Mouse (Mus musculus) c-Kit-positive CD71-positive TER-119-positive erythroid progenitor cells, embryonic 14.5 days (primary cell): ENCODE results near the gene Entpd2.

Source experiments
- DNase-seq: peaks from one replicate; pipeline ENCODE4 v3.0.0-alpha.2; 2013; ENCODE audit warnings: low spot score

Gene Entpd2

DNA sequence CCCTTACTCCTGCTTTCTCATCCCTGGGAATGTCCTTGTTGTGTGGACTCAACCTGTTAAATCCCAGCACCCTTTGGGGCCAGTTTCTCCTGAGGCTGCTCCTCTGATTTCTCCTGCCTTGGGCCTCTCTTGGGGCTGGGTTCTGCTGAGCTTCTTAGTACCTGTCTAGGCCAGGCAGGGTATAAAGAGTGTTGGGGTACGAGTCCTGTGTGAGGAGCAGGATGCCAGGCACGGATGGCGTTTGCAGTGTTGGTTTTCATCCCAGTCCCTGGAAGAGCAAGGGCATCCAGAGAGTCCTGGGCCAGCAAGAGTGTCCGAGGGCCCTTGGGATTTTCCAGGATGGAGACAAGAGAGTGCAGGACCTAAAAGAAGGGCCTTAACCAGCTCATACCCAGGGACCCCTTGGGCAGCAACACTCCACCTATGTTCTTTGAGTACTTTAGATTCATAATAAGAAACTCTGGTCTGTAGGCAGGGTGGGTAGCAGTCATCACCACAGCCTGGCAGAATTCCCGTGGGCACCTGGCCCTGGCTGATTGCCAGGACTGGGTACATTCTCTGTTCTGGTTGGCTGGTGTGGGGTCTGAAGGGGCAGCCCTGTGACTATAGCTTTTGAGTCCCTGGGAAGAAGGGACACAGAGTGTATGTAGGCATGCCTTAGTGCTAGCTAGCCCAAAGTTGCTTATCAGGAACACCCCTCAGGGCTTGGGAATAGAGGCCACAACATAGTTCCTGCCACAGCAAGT, 33.9 kb downstream of the Entpd2 start:
- no peak for DNase-seq

DNA sequence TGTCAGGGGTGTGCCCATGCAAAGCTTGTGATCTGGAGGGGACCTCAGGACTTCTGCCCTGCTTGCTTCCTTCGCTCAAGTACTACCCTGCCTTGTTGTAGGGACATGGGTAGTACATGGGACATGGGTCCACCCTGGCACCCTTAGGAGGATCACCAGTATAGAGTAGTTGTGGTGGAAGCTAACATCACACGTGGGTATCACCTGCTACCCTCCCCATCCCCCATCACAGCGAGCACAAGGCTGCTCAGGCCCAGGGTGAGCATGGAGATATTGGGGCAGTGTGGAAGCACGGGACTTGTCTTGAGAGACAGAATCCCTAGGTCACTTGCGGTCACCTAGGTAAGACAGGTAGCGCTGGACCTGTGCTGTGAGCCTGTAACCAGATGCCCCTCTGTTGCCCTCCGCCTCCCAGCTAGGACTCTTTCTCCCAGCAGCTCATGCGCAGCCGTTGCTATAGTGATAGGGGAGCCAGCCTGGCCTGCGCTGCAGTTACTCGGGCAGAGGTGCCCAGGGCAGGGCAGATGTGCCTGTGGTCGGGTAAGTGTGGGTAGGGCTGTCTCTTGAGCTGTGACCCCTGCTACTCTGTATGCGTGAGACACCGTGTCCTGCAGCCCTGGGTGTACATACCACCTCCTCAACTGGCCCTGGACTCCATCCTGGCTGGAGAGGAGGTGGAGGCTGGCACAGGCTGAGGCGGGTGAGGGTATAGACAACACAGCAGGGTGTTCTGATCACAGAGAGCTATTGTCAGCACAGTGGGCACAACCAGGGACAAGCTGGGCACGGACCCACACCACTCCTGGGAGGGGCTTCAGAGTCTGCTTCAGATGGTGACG, 34.9 kb downstream of the Entpd2 start:
- DNase-seq = no peak

DNA sequence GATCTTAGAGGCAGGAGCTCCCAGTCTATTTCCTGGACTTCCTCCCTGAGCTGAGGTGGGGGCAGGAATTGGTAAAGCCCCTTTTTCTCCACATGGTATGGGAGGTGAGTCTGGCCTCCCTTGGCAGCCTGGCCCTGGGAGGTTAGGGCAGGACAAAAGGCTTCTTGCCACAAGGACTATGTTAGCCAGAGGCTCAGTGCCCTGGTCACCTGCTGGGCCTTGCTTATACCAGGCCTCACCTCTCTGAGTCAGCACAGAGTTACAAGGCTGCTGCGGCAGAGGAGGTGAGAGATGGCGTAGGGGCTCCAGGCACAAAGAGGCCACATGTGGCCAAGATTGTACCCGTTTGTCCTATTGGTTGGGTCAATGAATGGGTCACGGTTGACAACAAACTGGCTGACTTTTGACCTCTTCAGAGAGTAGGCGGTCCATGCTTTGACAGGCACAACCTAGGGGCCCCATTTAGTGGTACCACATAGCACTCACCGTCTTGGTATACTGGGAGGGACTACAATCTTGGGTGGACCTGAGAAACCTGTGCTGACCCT, 35.7 kb downstream of the Entpd2 start:
- no peak for DNase-seq

DNA sequence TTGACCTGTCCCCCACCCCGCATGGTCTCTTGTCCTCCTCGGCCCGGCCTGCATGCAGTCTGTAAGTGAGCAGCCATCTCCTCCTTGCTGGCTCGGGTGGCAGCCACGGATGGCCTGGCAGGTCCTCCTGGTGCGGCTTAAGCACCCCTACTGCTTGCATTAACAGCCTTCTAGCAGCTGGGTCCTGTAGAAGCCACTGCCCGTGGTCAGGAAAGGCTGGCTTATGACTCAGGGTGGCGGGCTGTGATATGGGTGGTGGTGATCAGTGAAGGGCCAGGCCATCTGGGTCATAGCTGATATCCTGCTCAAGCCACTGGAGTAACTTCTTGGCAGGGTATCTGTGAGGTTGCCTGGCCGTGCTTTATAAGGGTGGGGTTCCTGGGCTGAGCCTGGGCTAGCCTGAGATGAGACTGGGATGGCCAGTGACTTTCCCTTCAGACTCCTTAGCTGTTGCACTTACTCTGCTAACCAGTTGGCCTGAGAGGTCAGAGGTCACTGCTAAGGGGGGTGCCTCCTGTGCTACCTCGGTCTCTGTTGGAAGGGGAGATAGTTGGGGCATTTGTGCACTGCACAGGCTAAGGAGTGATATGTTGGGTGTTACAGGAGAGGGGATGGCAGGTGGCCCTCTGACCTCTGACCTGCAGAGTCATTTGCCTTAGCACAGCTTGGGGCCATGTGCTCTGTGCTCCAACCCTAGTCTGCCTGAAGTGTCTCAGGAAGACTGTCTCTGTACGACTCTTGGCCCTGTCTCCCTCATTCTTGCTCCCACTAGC, 36.8 kb downstream of the Entpd2 start:
- DNase-seq = no peak

DNA sequence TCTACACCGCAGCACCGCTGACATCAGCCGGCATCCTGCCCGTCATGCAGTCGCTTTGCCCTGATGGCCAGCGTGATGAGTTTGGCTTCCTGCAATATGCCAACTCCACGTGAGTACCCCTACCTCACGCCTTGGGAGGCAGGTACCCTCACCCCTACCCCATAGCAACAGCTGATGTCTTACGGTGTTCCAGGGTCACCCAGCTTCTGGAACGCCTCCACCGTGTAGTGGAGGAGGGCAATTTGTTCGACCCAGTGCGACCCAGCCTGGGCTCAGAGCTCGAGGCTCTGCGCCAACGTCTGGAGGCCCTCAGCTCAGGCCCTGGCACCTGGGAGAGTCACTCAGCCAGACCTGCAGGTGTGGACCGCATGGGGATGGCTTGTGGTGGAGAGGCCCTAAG, 37.4 kb downstream of the Entpd2 start:
- DNase-seq = no peak

DNA sequence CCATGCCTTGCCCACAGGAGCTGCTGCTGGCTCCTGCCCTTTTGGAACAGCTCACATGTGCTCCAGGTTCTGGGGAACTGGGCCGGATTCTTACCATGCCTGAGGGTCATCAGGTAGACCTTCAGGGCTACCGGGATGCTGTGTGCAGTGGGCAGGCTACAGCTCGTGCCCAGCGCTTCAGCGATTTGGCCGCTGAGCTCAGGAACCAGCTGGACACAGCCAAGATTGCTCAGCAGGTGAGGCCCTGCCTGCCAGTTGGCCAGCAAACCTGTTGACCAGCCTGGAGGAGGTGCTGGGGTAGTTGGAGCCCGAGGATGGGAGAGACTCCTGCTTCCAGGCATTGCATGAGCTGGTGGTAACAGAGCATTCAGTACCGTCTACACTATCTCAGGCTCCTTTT, 38.6 kb downstream of the Entpd2 start:
- DNase-seq = no peak

DNA sequence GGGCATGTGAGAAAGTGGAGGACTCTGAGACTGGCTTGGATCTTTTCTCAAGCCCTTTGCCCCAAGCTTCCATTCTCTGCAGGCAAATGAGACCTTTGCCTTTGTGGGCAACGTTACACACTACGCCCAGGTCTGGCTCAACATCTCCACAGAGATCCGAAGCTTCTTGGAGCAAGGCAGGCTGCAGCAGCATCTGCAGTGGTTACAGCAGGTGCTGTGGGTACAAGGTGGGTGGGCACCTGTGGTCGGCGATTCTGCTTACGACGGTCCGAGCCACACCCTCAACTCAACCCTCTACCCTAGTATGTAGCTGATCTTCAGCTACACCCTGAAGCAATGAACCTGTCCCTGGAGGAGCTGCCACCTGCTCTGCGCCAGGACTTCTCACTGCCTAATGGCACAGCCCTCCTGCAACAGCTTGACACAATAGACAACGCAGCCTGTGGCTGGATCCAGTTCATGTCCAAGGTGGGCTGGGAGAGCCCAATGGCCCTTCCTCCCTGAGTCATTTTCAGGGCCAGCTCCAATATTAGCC, 40.7 kb downstream of the Entpd2 start:
- DNase-seq = no peak

DNA sequence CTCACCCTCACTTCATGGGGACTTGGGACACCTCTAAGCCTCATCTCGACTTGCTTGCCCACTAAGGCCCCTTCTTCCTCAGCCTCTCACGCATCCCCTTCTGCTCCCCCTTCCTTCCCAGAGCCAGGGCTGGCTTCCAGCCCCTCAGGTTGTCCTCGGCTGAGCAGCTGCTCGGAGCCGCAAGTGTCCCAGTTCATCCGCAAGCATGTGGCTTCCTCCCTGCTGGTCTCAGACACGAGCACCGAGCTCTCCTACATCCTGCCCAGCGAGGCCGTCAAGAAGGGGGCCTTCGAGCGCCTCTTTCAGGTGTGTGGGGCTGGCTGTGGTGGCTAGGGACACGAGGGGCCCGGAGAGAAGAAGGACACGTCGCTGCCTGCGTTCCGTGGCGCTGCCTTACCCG, 45.4 kb downstream of the Entpd2 start:
- DNase-seq = no peak

DNA sequence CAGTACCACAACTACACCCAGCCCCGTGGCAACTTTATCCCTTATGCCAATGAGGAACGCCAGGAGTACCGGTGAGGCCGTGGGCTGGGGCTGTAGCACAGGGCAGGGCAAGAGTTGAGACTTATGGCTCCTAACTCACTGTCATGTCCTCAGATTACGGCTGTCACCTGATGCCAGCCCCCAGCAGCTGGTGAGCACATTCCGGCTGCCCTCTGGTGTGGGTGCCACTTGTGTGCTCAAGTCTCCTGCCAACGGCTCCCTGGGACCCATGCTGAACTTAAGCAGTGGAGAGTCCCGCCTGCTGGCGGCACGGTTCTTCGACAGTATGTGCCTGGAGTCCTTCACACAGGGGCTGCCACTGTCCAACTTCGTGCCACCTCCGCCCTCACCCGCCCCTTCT, 47.0 kb downstream of the Entpd2 start:
- no peak for DNase-seq
